Mouse (Mus musculus): ENCODE measurements around the gene Slc35f5.
A peak's percentile ranks its signal among the peaks of the same experiment; 100 is the strongest.
"Not testable (repeated sequence)": the region's sequence is repeated elsewhere in the genome, so short reads cannot be mapped to it uniquely, and the experiment has no call there.

Slc35f5 gene

GRCm38 (mm10) chr1:125560259-125561192 is at the start of gene Slc35f5:
Gene Slc35f5, plus strand, starts transcription at chr1:125560595.
- peak; percentile 94 to 97 for DNase-seq (ENCODE audit: low spot score in 2 of 2)

- DNase-seq (ENCODE audit: low spot score in 2 of 2), result peak in 1 of 2 experiments; percentile 29
These were observed 45.7 kb upstream of the Slc35f5 start for GRCm38 (mm10) chr1:125514706-125515105.

DNA sequence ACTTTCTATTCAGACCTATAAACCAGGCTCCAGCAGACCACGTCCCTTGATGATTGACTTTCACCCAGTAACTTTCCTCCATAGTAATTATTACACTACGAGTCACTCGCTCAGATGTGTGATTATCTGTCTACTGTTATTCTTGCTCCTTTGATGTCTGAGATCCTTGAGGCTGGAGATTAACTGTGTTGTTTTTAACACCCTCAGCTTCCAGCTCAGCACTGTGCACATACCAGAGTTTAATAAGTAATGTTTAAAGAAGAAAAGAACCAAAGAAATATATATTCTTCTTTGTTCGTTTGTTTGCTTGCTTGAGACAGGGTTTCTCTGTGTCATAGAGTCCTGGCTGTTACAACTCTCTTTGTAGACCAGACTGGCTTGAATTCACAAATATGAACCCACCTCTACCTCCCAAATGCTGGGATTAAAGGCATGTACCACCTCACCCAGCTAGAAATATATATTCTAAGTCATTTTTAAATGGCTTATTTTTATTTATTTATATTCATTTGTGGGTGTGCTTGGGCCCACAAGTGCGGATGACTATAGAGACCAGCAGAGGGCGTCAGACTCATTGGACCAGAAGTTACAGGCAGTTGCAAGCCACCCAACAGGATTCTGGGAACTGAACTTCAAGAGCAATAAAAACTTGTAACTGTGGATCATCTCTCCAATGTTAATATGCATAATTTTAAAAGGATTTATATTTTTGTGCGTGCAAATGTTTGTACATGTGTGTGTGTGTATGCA is 43.3 kb upstream of the Slc35f5 start:
- DNase-seq (ENCODE audit: low spot score in 2 of 2), result no peak

- peak; percentile 65 to 69 for DNase-seq (ENCODE audit: low spot score in 2 of 2)
These were observed 41.2 kb upstream of the Slc35f5 start for GRCm38 (mm10) chr1:125519107-125519611.

- DNase-seq (ENCODE audit: low spot score in 2 of 2), result peak in 1 of 2 experiments; percentile 45
These were observed 34.3 kb upstream of the Slc35f5 start for GRCm38 (mm10) chr1:125525965-125526665.

GRCm38 (mm10) chr1:125526666-125527004 is 33.8 kb upstream of the Slc35f5 start:
- DNase-seq (ENCODE audit: low spot score in 2 of 2), result no peak

GRCm38 (mm10) chr1:125527364-125527763 is 33.0 kb upstream of the Slc35f5 start:
- no peak for DNase-seq (ENCODE audit: low spot score in 2 of 2)

DNA sequence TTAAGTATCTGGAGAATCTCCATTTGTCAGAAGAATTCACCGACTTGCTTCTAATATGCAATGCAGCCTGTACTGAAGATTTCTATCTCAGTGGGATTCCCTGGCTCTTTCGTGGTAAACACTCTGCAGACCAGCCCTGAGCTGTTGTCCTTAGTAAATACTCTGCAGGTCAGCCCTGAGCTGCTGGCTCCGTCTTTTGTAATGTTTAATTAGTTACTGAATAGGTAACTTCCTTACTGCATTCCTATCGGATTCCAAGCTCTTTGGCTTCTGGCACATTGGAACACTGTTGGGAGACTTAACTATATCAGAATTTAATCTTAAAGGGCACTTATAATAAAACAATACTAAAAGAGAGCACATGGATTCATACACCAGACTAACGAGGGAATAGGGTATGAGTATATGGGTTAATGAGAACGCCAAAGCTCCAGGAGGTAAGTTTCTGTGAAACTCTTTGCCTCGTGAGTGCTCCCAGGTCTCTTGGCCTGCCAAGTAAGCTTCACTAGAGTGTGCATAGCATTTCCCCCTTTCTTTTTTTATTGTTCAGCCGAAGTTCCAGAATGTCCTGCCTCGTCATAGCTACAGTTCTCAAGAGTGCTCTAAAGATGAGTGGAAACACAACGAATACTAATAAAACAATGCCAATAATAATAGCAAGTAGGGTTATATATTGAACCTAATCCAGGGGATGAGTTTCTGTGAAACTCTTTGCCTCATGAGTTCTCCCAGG is 27.0 kb upstream of the Slc35f5 start:
- not testable (repeated sequence) for DNase-seq (ENCODE audit: low spot score in 2 of 2)

DNA sequence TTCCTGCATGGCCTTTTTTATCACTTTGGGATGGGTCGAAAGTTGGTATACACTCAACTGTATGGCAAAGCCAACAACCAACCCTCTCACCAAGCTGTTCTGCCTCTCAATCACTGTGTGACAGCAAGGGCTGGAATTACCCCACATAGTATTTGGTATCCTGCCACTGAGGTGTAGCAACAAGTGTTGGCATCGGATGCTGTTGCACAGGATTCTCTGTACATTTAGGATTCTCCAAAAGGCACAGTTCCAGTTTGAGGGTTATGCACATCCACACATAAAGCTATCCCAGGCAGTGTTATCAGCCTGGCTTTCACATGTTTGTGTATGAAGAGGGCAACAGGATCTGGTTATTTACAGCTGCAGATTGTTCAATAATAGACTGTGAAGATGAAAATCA is 23.3 kb upstream of the Slc35f5 start:
- no peak for DNase-seq (ENCODE audit: low spot score in 2 of 2)

GRCm38 (mm10) chr1:125537776-125538175 is 22.6 kb upstream of the Slc35f5 start:
- no peak for DNase-seq (ENCODE audit: low spot score in 2 of 2)

DNA sequence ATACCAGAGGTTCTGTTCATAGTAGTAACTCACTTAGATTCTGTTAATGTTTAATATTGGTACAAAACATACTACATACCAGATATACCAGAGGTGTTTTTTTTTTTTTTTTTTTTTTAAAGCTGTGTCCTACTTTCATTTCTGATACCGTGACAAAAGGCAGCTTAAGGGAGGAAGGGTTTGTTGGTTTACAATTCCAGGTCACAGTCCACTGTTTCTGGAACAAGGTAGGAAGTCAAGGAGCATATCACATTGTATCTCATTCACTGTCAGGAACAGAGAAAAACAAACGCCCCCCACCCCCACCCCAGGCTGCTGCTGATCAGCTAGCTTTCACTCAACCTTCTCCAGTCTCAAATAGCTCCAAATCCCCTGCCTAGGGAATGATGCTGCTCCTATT is 21.1 kb upstream of the Slc35f5 start:
- no peak for DNase-seq (ENCODE audit: low spot score in 2 of 2)

DNA sequence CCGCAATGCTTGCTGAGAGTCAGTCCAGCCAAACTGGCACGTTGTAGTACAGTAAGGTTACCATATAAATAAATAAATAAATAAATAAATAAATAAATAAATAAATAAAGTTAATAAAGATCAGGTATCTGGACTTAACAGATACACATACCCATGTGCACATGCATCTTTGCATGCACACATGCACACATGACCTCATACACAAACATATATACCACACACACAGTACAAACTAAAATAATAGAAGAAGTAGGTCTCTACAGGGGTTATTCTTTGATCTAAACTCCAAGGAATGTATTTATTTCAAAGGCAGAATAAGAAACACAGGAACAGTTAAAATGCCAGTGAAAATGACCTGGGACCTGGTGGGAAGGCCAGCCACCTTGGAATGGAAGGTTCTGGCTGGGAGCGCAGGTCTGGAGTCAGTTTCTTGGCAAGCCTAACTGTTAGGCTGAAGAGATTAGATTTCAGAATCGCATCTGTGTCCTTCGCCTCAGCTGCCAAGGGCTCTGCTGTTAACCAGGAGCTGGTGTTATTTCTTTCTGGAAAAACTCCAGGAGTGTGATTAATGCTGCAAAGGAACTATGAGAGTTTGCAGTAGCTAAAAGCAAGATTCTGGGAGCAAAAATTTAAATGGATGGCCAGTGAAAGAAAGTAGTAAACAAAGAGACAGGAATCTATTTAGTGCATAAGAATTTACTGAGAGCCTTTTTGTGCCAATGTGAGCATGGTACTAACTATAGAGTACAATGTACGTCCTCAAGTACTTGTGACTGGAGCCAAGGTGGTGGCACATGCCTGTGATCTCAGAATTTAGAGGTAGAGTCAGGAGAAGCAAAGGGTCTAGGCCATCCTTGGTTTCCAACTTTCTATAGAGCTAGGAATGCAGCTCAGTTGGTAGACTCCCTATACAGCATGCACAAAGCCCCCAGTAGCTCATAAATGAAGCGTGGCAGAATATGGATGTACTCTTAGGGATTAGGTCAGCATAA is 18.1 kb upstream of the Slc35f5 start:
- DNase-seq (ENCODE audit: low spot score in 2 of 2), result no peak

DNA sequence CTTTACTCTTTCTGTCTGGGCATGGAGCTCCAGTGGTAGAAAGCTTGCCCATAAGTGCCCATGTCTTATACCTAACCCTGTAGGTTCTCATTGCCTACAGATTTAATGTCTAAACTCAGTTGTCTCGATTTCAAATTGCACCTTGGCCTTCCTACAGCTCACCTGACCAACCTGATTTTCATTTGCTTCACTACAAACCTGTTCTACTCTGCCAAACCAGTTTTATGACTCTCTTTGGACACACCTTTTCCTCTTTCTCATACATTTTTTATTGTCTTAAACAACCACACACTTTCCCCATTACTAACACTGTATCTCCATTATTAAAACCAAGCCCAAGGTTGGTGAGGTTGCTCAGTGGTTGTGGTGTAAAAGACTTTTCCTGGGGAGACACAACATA is 10.5 kb upstream of the Slc35f5 start:
- peak in 1 of 2 experiments; percentile 19 for DNase-seq (ENCODE audit: low spot score in 2 of 2)

- peak in 1 of 2 experiments; percentile 34 for DNase-seq (ENCODE audit: low spot score in 2 of 2)
These were observed 10.0 kb upstream of the Slc35f5 start for GRCm38 (mm10) chr1:125550359-125550758.

GRCm38 (mm10) chr1:125551564-125551963 is 8.8 kb upstream of the Slc35f5 start:
- no peak for DNase-seq (ENCODE audit: low spot score in 2 of 2)

DNA sequence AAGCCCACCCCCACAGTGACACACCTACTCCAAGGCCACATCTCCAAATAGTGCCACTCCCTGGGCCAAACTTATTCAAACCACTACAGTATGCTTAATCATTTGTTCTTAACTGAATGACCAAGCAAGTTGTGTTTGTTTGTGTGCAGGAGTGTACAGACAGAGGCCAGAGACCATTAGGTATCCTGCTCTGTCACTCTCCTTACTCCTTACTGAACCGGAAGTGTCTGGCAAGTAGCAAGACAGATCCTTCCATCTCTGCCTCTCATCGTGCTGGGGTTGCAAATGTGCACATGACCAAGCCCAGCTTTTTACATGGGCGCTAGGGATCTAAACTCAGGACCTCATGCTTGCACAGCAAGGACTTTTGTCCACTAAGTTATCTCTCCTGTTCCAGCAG is 1.1 kb upstream of the Slc35f5 start:
- no peak for DNase-seq (ENCODE audit: low spot score in 2 of 2)

GRCm38 (mm10) chr1:125559721-125560120 is 674 bp upstream of the Slc35f5 start:
- DNase-seq (ENCODE audit: low spot score in 2 of 2), result no peak

DNA sequence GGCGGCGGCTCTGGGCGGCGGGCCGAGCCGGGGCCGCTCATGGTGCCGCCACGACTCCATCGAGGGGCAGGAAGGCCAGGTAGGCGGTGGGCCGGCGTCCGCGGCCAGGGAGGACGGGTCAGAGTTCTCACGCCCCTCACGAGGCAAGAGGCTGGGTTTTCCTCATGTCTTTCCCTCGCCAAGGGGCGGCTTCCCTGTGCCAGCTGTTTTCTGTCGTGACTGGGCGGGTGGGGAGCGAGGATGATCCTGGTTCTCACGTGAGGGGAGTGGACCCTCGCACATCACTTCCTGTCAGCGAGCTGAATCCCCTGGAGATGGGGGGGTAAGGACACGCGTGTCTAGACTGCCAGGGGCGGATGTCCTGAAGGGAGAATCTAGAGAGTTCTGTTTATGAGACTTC is 811 bp downstream of the Slc35f5 start:
- peak in 1 of 2 experiments; percentile 67 for DNase-seq (ENCODE audit: low spot score in 2 of 2)

DNA sequence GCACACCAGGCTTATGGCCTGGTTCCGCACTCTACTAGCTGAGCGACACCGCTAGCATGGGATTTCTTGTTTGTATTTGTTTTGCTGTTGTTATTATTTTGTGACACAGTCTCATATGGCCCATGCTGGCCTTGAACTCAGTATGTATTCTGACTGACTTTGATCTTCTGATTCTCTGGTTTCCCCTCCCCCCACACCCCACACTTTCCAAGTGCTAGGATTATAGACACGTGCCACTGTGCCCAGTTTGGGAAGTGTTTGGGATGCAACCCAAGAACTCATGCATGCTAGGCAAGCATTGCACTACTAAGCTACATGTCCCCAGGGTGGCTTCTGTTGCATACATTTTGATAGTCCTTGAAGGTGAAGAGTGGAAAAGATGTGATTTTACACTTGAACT is 1.4 kb downstream of the Slc35f5 start:
- DNase-seq (ENCODE audit: low spot score in 2 of 2), result no peak

DNA sequence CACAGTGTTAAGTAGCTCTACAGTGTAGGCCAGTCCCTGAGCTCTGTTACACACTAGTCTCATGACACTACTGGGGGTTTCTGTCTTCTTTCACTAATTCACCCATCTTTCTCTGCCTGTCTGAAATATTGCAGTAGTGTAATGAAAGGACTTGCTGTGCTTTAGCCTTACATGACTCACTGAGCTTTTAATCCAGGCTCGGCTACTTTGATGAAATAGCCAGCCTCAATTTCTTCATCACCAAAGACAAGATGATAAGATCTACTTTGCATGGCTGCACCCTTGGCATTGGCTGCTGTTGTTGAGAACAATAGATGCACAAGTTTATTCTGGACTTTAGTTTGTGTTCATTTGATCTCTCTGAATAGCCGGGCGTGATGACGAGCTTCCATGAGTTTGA is 7.7 kb downstream of the Slc35f5 start:
- no peak for DNase-seq (ENCODE audit: low spot score in 2 of 2)

All from urinary bladder, adult 18-20 months (tissue).